Mouse (Mus musculus) 3134 (cell line): Measurements from ENCODE around the gene Slc25a12.

ENCODE experiments used
- DNase-seq: peaks from one replicate; pipeline ENCODE4 v3.0.0-alpha.2; 2011; ENCODE audit warnings: low spot score; ENCODE audit not compliant: insufficient read length; ENCODE audit errors: extremely low read depth

Slc25a12 gene

DNA sequence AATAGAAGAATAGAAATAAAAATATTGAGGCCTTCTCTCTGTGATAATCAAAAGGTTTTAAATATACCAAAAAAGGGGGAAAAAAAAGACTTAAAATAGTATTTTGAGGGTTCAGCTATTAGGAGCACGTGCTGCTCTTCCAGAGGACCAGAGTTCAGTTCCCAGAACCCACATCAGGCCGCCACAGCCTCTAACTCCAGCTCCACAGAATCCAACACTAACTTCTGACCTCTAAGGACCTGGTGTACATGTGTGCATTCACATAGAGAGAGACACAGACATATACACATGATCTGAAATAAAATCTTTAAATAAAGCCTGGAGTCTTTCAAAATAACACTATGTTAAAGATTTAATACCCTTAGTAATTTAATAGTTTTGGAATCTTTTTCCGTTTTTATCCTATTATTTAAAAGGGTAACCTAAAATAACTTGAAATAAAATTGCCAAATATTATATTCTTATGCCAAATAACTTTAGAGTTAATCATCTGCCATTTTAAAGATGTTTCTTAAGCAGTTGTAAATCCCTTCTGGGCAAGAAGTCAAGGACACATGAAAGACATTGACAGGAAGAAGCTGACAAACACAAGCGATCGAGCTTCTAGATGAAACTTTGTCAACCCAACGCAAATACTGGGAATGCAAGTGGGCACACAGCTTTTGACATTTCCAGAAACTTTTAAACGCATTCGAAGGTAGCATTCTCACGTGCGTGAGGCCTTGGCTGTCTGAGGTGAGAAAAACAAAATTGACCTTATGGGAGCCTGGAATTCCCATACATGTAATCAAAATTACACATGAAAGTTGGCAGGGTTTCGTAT lies 16.4 kb downstream of the Slc25a12 start:
- no peak for DNase-seq

DNA sequence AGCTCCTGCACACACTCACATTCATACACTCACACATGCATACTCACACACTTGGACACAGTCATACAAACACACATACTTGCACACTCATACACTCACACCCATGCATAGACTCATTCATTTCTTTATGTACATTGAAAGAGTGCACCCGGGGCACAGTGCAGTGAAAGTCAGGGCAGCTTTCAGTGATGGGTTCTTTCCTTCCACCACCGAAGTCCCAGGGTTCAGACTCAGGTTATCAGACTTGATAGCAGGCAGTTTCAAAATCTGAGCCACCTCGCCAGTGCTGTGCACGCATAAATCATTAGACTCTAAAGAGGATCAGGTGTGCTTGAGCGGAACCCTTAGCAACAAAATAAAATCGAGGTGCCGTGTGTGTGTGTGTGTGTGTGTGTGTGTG lies 17.4 kb downstream of the Slc25a12 start:
- DNase-seq = no peak

DNA sequence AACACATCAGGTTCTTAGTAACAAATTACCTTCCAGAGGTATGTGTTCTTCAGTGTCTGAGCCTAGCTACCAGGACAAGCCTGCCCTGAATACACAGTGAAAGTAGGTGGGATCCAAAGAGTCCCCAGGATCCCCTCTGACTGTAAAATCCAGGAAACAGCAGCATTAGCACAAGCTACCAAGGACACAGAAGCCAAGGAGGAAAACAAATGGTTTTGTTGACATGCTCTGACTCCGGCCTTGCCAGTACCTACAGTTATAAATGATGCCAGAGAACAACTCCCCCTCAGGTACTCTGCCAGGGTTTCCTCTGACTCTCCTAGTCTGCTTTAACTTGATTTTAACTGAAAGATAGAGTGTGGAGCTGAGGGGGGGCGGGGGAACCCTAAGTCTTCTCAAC lies 18.0 kb downstream of the Slc25a12 start:
- DNase-seq = no peak

DNA sequence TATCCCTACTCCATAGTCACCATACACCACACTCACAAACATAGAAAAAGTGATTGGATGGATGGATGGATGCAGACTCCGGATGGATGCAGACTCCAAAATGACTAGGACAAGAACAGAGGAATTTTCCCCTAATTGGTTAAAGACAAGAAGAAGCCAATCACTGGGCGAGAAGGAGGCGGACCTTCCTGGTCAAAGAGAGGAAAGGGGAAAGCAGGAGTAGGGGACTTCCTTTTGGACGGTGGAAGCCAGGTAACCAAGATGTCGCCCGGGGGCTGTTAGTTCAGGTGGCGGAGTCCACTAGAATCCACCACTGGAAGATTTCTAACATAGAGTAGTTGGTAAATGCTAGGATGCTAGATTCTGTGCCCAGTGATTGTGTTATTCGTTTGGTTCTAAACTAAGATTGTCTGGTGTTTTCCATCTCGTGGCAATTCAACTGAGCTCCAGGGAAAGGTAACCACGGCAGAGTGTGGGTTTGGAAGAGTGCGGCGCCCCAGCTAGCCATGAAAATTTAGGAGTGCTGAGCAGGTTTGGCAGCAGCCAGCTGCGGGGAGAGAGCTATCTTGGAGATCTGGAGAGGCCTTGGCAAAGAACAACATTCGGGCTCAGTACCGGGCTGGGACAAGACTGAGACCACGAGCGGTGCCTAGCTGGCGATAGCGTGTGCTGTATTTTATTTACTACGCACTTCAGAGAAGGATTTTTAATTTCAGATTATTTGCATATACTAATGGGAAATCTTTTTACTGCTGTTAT lies 19.6 kb downstream of the Slc25a12 start:
- DNase-seq = no peak

DNA sequence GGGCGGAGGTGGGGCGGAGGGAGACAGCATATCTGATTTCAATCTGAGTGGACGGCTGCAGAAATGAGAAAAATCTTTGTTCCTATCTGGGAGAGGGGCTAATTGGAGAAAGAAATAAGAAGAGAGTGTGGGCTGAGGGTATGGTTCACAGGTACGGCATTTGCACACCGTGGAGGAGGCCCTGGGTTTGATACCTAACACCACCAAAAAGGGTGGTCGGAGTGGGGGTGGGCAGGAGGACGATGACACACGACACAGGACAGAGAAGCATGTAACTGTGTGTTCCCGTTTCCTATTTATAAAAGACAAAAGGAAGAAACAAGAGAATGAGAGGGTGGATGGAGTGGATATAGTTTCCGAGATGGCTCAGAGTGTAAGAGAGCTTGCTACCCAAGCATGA lies 20.4 kb downstream of the Slc25a12 start:
- DNase-seq = no peak

DNA sequence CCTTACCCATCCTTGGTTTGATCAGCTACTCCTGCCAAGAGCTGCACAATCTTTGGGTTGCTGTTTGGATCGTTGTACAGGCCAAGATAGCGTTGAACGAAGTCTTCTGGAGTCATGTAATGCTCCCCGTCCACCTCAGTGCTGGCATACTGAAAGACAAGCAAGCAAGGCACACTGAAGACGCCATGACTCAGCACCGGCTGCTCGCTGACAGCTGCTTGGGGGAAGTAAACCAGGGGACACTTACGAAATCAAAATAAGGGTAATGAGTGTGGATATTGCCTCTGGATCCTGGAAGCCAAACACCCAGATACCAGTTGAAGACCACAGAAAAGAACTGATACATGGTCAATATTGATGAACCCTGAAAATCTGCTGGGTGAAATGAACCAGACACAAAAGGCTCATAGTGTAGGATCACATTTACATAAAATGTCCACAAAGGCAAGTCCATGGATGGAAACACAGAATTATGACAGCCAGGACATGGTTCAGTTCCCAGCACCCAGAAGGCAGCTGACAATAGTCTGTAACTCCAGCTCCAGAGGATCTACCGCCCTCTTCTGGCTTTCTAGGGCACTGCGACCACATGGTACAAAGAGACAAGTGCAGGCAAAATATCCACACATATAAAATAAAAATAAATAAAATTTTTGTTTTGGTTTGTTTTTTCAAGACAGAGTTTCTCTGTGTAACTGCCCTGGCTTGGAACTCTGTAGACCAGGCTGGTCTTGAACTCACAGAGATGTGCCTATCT lies 23.5 kb downstream of the Slc25a12 start:
- no peak for DNase-seq

DNA sequence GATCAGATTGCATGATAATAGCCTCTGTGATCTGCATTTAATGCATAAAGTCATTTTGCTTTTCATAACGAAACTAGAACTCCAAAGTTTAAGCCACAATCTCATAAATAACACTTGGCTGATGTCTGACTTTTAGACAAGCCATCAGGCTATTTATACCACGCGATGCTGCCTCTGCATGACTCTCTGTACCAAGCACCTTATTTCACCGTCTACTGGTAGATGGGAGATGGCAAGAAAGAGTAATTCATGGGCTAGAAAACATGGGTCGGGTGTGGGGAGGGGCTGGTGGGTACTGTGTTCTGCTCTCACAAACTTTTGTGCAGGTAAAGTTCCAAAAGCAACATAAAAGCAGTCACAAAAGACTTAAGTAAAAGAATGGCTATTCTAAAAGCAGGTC lies 27.4 kb downstream of the Slc25a12 start:
- no peak for DNase-seq

DNA sequence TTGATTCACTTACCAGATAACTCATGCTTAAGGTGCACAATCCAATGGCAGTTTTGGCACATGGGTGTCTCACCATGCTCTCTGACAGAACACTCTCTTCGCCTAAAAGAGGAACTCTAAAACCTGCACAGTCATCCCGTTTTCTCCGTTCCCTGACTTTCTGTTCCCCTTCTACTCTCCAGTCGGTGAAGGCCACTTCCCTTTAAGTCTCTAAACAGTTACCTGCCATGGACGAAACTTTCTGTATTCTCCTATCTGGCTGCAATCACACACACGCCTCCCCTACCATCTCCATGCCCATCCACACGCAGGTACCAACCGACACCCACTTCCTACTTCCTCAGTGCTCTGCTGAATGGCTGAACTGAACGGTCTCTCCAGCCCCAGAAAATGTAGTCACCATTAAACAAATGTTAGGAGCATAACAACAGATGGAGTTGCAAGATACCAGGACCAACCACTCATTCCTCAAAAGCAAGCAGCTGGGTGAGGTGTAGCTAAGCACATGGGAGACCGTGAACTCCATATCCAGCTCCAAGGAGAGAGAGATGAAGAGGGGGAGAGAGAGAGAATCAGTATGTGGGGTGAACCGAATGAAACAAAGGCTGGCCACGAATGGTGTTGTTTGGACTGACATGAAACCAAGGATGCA lies 29.3 kb downstream of the Slc25a12 start:
- no peak for DNase-seq

DNA sequence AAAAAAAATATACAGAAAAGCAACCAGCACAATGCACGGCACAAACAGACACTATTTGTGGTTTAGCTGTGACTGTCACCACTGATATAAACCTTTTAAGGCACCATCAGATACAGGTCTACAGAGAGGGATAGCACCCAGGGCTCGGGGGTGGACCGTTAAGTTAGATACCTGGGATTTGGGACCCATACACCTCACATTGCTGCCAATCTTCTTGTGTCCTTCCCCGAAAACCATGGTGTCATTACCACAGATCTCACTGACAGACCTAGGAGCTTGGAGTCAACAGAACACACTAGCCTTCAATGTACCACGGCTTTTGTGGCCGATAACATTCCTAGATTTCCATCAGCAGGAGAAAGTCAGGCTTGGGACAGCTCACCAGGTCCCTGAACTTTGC lies 30.9 kb downstream of the Slc25a12 start:
- no peak for DNase-seq

DNA sequence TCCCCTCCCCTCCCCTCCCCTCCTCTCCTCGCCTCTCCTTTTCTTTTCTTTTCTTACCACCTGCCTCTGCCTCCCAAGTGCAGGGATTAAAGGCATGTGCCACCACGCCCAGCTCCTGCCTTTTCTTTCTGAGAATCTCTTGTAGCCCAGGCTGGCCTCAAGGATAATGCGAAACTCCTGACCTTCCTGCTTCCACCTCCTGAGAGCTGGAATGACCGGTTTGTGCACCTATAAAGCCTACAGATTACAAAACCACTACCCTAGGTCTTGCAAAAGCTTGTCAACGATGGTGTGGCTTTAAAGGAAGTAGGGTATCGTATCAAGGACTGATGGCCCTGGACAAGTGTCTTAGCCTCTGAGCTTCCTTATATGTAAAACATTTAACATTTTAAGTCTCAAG lies 31.3 kb downstream of the Slc25a12 start:
- DNase-seq = no peak

DNA sequence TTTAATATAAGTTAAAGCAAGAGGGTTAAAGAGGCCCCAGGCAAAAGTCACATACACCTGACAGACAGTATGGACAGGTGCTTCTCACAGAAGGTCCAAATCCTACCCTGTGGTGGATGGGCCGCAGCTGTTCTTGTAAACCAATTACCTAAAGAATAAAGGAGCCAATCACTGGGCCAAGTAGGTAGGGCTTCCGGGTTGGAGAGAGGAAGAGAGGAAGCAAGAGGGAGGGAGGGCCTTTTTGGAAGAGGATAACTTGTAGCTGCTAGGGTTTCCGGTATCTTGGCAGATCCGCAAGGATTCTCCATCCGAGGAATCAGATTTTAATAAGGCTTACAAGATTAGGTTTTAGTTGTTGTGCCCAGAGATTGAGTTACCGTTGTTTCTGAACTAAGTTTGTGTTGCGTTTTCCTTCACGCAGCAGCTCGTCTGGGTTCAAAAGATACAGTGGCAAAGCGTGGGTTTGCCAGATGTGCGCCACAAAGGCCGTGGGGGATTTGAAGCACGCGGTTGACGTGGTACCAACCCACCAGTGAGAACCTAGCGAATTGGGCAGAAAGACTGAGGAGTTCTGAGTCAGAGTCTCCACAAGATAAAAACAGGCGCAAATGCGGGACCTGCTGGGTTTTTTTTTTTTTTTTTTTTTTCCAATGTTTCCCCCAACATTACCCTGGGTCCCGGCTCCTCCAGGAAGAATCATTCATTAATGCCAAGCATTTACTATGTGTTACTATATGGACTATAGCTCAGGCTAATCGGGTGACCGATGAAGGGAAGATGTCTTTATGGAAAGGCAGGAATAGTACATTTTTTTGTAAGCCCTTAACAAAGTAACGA lies 33.3 kb downstream of the Slc25a12 start:
- DNase-seq = no peak

DNA sequence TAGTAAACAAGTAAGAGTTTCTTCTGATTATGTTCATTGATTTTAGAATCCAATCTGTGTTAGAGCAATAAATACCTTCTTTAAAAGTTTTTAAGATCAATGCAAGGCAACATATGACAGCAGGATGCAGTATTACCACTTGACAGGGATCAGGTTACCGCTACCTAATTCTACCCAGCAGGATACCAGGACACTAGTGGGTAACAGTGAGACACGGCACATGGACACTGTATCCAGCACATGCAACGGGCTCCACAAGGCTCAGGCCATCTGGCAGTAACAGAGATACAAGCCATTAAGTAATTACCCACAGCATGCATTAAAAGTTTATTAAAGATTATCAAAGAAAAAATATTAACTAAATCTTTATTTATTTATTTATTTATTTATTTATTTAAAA lies 37.8 kb downstream of the Slc25a12 start:
- no peak for DNase-seq

DNA sequence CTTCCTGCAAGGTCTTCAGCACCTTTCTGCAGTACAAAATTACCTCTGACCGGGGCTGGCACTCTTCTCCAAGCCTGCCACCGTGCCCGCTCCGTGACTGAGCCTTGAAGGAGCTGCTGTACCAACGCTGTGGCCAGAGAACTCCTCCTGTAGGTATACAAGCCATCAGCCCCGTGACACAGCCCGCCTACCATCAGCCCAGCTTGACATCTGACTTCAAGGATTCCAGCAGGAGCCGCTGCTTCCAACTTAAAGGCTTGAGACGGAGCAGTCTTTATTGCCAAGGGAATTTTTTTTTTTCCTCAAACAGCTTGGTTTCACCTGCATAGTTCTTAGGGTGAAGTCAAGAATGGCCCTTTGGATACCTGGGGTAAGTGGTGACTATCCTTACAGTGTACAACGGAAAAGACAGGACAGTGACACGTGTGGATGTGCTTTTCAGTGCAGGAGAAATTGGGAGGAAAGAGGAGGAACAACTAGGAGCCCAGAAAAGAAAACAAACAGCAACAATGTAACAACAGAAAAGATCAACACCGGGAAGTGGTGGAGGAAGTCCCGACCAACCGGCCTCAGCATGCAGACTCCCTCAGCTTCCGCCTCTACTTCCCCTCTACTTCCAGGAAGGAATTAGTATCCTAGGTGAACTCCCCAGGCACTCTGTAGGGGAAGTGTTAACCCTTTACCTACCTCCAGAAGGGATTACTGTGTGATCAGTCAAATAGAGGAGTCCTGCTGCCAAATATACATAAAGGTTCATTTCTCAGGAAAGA lies 39.0 kb downstream of the Slc25a12 start:
- DNase-seq = peak; percentile 5

DNA sequence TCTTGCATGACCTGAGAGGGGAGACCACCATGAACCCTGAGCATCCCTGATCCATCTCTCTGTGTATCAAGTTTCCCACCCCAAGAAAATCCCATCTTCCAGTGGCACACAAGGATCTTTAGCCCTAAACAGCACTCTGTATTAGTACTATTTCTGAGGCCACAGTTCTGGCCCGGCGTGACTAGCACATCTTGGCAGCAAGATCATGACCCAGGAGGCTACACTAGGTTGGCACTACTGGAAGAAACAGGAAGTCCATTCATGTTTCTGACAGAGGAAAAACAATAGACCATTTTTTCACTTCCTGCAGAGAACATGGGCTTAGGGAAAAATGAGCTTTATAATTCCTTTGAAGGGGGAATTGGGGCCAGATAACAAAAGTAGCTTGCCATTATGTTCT lies 39.8 kb downstream of the Slc25a12 start:
- DNase-seq = no peak

DNA sequence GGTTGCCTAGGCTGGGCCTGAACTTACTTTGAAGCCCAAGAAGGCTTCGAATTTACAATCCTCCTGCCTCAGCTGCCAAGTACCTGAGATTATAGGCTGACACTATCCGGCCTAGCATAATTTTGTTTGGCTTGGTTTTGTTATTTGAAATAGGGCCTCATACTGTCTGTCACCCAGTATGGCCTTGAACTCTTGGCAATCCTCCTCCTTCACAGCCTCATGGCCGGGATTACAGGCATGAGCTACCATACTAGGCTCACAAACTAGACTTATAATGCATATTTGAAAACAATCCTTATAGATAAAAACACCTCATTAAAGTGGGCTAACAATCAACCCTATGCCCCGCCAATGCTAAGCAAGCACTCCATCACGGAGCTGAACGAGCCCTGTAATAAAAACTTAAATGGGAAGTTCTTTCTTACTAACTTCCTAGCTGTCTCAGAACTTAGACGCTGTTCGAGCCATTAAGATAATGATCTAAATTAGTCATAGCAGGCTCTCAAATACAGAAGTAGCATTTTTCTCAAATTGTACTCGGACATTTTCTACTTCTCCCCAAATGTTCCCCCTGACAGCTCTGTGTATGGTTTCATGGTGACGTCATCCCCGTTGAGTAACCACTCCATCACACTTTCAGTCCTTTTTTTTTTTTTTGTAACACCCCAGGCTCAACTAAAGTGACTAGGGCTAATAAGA lies 40.6 kb downstream of the Slc25a12 start:
- DNase-seq = no peak

DNA sequence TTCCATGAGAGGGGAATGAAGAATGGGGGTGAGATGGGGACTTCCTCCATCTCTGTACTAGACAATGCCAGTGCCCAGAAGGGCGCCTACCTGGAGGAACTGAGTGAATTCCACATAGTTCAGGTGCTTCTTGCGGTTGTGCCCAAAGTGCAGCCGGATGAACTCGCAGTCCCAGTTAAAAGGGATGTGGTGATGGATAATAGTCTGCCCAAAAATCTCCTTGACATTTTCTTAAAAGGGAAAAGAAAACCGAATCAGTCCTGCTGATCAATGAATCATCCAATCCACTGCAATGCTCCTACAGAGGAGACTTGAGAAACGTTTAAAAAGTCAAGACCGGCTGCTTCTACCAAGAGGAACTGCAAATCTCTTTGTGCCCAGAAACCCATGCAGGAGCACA lies 43.7 kb downstream of the Slc25a12 start:
- no peak for DNase-seq

DNA sequence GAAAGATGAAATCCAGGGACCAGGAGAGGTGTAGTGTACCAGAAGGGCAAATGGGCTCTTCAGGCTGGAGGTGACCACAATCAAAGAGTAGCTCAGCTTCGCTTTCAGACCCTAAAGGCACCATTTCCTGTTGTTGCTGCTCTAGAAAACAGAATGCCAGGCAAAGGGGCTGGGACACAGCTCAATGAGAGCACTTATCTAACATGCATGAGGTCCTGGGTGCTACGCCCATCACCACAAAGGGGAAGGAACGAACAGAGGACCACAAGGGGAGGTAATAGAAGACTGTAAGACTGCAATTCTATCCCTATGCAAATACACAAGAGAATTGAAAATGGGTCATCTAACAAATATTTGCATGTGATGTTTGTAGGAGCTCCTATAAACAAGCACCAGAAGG lies 46.1 kb downstream of the Slc25a12 start:
- no peak for DNase-seq

DNA sequence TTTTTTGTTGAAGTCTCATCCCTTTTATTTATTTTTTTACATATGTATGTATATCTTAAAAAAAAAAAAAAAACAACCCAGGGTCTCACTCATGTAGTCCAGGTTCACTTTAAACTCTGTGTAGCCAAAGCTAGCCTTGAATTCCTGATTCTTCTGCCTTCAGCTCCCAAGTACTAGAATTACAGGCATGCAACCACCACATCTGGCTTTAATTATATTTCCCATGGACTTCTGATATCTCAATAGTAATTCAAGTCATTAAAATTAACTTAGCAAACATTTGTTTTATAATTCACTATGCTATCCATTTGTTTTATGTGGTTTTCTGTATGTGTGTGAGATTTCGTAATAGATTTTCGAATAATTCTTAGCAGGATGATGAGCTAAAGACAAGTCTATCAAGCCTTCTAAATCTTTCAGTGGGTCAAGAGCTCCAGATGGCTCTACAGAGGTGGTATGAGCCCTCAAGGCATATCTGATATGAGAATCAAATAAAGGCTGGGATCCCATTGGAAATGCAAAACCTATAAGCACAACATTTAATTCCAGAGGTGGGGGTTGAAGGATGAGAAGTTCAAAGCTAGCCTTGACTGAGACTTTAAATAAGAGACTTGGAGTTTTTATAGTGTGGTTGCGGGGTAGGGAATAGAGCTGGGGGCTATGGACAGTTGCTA lies 51.3 kb downstream of the Slc25a12 start:
- DNase-seq = no peak
